Mouse (Mus musculus): Measurements from ENCODE around the gene Bbs7.

- no peak for TF ChIP-seq POLR2A (IDR thresholded peaks at IDR 0.05; ENCODE audit: control insufficient read depth, extremely low read depth, insufficient read depth, low read length, poor library complexity)
- TF ChIP-seq CTCF (IDR thresholded peaks at IDR 0.05; ENCODE audit: borderline replicate concordance, control insufficient read depth, extremely low read depth, insufficient read depth, low read length, poor library complexity), result no peak
These were observed 72.5 kb downstream of the Bbs7 start for GRCm38 (mm10) chr3:36540756-36541155.
